Mouse (Mus musculus): Measurements from ENCODE around the gene Tmem163.

Gene Tmem163

DNA sequence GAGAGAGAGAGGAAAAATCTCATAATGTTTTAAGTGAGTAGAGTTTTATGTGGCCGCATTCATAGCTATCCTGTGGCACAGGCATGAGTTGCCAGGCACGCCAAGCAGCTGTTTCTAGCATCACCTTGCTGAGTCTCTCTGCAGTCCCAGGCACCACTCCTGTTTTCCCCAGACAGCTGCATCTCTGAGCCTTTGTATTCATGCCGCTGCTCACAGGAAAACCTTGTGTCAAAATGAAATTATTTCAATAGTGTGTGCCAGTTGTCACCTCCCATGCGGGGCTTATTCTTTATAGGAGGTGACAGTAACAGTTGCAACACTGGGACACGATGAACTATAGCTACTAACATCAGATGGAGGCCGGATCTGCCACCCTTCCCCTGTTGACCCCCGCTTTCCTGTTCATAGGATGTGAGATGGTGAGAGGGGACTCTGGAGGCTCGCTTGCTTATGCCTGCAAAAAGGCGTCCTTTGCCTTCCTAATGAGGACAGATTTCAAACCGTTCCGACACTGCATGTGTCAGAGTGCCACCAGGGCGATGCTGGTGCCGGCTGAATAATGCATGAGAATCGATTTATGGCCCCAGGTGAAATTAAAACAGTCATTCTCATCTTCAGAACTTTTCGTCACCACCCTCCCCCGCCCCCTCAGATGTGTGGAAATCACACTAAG lies 171.1 kb downstream of the Tmem163 start:
- in situ Hi-C loops (cut with MboI; ENCODE audit: low sequenced_read_pairs) = no loop called here

GRCm38 (mm10) chr1:127507042-127507650 lies 172.2 kb downstream of the Tmem163 start:
- in situ Hi-C loops (cut with MboI; ENCODE audit: low sequenced_read_pairs) = no loop called here

DNA sequence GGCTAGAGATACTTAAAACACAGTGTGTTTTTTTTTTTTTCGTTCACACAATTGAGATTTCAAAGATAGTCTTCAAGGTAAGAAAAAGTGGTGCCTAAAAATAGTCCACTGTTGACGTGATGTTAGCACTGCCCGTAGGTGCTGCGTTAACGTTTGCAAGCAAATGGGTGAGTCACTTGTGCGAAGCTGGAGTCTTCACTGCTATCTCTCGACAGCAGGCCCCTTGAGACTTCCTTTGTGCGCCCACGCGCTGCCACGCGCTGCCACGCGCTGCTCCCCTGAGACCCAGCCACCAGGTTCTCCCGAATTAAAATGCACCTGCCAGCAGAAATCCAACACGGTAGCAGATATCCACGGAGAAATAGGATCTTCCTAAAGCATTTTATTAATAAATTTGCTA lies 178.6 kb downstream of the Tmem163 start:
- in situ Hi-C loops (cut with MboI; ENCODE audit: low sequenced_read_pairs) = loop anchor here (5.0 kb wide), 1 partner anchor 177 kb away; the partner anchor contains the start of gene Tmem163

- in situ Hi-C loops (cut with MboI; ENCODE audit: low sequenced_read_pairs) = loop anchor here (5.0 kb wide), 1 partner anchor 177 kb away; the partner anchor contains the start of gene Tmem163
Observed at GRCm38 (mm10) chr1:127500219-127500618, 179.1 kb downstream of the Tmem163 start.

DNA sequence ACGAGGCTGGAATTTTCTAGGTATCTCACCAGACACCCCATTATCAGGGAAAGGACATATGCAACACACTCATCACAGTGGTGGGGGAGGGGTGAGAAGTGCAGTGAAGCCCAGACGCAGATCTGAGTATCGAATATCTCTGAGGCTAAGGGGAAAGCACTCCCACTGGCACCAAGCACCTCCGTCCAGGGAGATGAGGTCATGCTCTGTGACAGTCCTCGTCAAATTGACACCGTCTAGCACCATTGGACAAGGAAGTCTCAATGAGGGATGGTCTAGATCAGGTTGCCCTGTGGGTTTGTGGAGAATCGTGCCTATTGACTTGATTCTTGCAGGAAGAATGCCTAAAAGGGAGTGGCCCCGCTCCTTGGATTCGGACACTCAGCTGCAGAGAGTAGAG lies 180.6 kb downstream of the Tmem163 start:
- in situ Hi-C loops (cut with MboI; ENCODE audit: low sequenced_read_pairs) = loop anchor here (5.0 to 25.0 kb wide), 2 partner anchors 264 to 414 kb away; no protein-coding TSS in a partner anchor

- in situ Hi-C loops (cut with MboI; ENCODE audit: low sequenced_read_pairs) = loop anchor here (5.0 to 25.0 kb wide), 2 partner anchors 265 to 415 kb away; no protein-coding TSS in a partner anchor
Observed at GRCm38 (mm10) chr1:127496737-127497543, 182.4 kb downstream of the Tmem163 start.

GRCm38 (mm10) chr1:127487161-127487560 lies 192.2 kb downstream of the Tmem163 start:
- in situ Hi-C loops (cut with MboI; ENCODE audit: low sequenced_read_pairs) = loop anchor here (25.0 kb wide), 1 partner anchor 425 kb away; no protein-coding TSS in a partner anchor

- in situ Hi-C loops (cut with MboI; ENCODE audit: low sequenced_read_pairs) = loop anchor here (25.0 kb wide), 1 partner anchor 427 kb away; no protein-coding TSS in a partner anchor
Observed at GRCm38 (mm10) chr1:127484826-127485225, 194.5 kb downstream of the Tmem163 start.

DNA sequence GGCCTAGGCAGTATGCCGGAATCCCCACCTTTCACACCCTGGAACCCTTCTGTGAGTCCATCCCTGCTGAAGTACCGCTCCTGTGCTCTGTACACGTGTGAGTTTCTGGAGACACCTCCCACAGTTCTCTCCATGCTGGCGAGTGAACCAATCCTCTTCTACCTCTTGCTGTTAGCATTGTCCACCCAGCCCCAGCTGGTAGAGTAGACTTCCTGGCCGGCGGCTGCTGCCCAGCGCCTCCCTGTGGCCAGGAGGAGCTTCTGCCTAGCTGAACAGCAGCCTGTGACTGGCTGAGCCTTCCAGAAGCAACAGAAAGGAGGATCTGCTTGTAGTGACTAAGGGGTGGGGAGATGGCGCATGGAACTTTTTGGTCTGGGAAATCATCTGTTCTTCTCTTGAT lies 195.2 kb downstream of the Tmem163 start:
- in situ Hi-C loops (cut with MboI; ENCODE audit: low sequenced_read_pairs) = loop anchor here (25.0 kb wide), 1 partner anchor 428 kb away; no protein-coding TSS in a partner anchor

GRCm38 (mm10) chr1:127482911-127483310 lies 196.4 kb downstream of the Tmem163 start:
- in situ Hi-C loops (cut with MboI; ENCODE audit: low sequenced_read_pairs) = loop anchor here (25.0 kb wide), 1 partner anchor 429 kb away; no protein-coding TSS in a partner anchor

- in situ Hi-C loops (cut with MboI; ENCODE audit: low sequenced_read_pairs) = loop anchor here (25.0 kb wide), 1 partner anchor 437 kb away; no protein-coding TSS in a partner anchor
Observed at GRCm38 (mm10) chr1:127475756-127476155, 203.6 kb downstream of the Tmem163 start.

- in situ Hi-C loops (cut with MboI; ENCODE audit: low sequenced_read_pairs) = no loop called here
Observed at GRCm38 (mm10) chr1:127470175-127470574, 209.2 kb downstream of the Tmem163 start.

DNA sequence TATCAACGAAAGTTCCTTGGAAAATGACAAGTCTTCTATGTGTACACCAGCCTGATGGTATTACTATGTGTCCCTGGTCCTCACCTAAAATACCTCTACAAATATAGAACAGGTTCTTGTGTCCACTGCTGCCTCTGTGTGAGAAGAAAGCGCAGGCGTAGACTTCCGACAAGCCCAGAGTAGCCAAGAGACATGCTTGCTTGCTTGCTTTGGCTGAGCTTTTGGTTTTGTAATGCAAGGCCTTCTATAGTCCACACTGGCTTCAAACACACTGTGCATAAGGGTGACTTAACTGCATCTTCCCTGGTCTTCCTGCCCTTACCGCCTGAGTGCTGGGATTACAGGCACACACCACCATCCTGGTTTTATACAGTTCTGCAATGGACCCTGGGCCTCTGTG lies 212.1 kb downstream of the Tmem163 start:
- in situ Hi-C loops (cut with MboI; ENCODE audit: low sequenced_read_pairs) = loop anchor here (10.0 kb wide), 1 partner anchor 452 kb away; no protein-coding TSS in a partner anchor

DNA sequence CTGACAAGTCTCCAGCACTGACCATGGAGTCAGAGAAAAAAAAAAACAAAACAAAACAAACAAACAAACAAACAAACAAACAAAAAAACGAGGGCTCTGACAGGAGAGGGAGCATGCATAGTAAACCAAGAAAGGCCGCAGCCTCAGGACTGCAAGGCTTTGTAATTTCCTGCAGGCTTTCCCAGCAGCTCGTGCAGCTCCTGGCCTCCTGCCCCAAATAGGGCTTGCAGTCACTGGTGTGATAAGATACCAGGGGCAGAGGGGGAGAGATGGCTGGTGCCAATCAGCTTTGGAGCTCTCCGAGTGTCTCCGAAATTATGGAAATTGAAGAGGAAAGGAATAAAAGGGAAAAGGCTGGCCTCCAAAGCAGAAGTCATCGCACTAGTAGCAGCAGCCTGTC lies 214.1 kb downstream of the Tmem163 start:
- in situ Hi-C loops (cut with MboI; ENCODE audit: low sequenced_read_pairs) = loop anchor here (10.0 kb wide), 1 partner anchor 450 kb away; no protein-coding TSS in a partner anchor

DNA sequence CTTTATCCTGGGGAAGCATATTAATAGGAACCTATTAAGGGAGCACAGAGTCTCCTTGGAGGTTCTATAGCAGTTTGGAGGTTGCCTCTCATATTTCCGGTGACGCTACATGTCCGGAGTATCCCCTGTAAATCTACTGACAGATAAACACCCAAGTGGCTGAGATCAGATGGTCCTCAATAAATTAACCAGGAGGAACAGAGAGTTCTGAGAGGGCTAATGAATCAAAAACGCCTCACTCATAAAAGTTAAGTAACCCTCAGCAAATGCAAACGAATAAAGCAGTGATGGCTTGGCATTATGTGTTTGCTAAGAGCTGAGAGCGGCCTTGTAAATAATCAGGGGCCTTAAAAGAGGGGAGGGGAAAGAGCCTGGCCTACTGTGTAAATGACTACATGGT lies 215.3 kb downstream of the Tmem163 start:
- in situ Hi-C loops (cut with MboI; ENCODE audit: low sequenced_read_pairs) = loop anchor here (10.0 kb wide), 1 partner anchor 449 kb away; no protein-coding TSS in a partner anchor

GRCm38 (mm10) chr1:127461017-127461416 lies 218.3 kb downstream of the Tmem163 start:
- in situ Hi-C loops (cut with MboI; ENCODE audit: low sequenced_read_pairs) = loop anchor here (10.0 kb wide), 1 partner anchor 446 kb away; no protein-coding TSS in a partner anchor

DNA sequence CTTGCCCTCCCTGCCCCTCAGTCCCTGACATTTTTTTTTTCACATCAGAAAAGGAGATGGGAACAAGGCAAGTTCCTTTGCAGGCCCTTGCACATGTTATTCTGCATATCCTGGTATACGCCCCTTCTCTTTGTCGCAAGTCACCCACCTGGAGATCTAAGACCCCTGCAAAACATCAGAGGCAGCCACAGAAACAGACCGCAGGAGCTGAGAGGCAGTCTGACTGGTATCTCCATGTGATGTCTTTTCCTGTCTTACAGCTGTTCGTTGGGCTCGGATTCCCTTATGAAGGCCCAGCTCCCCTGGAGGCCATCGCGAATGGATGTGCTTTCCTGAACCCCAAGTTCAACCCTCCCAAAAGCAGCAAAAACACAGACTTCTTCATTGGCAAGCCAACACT lies 219.8 kb downstream of the Tmem163 start:
- in situ Hi-C loops (cut with MboI; ENCODE audit: low sequenced_read_pairs) = no loop called here

- in situ Hi-C loops (cut with MboI; ENCODE audit: low sequenced_read_pairs) = no loop called here
Observed at GRCm38 (mm10) chr1:127459015-127459451, 220.3 kb downstream of the Tmem163 start.

DNA sequence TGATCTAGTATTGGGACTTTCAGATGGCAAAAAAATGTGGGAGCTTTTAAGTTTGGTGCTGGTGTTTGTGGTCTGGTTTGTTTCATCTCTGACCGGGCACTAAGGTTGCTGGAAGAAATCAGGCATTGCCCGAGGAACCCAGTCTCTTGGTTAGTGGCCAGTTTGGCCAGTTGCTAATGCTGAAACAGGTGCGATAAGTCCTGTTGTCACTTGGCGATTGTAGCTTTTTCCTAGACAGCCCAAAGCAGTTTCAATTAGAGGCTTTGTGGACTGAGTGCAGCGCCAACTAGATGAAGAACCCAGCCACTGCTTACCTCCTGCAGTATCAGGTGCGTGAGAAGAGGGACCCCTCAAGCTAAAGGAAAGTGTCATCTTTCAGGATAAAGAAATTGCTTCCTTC lies 226.0 kb downstream of the Tmem163 start:
- in situ Hi-C loops (cut with MboI; ENCODE audit: low sequenced_read_pairs) = no loop called here

- in situ Hi-C loops (cut with MboI; ENCODE audit: low sequenced_read_pairs) = no loop called here
Observed at GRCm38 (mm10) chr1:127444836-127445485, 234.4 kb downstream of the Tmem163 start.

Data from CH12F3 (cell line).